ENCODE assay signal across 13 mouse cellular contexts in the genomic region with DNA sequence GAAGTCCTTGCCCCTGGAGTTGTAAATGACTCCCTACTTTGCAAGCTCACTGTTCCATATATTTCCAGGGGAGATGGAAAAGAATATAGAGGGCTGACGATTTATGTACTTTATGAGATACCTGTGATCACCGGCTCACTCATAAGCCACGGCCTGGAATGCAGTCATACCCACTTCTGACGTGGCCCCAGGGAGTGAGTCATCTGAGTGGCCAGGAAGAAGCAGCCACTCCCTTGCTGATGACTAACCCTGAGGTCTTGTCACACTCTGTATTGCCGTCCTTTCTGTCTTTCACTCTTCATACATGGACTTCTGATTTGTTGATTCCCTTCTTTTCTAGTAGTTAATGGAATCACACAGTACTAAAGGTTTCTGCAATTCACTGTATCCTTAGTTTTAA.
A peak's percentile ranks its signal among the peaks of the same experiment; 100 is the strongest.
DNase-seq lines count a peak whose midpoint lies in the region; ATAC-seq lines count a peak whose summit lies in the region.
"Had no signal": no experiment of that assay in that cellular context is flagged by ENCODE, and none has a peak within 500 bp of the region (broad histone marks: within the 10 kb centered on the region; RNA-seq: fewer than 3 reads in every experiment).

No protein-coding gene starts in this region.

- no peak overlapping the region for H3K4me3 ChIP-seq in intestine, embryonic 14.5 days (ENCODE audit: low read depth, low read length)
- no peak overlapping the region for H3K4me3 ChIP-seq in midbrain, embryonic 14.5 days (replicated peaks; ENCODE audit: low read depth, low read length)
- H3K4me3 ChIP-seq in forebrain, embryonic 10.5 days: no peak overlapping the region
- H3K4me3 ChIP-seq: heart, embryonic 15.5 days; lung, embryonic 15.5 days had no signal

- H3K36me3 ChIP-seq in intestine, embryonic 14.5 days (ENCODE audit: control insufficient read depth, insufficient read depth, low read length): no peaks in the 10 kb centered on the region
- no peaks in the 10 kb centered on the region for H3K36me3 ChIP-seq in midbrain, embryonic 14.5 days (ENCODE audit: control insufficient read depth, insufficient read depth, low read length)
- H3K36me3 ChIP-seq in forebrain, embryonic 10.5 days (replicated peaks): no peaks in the 10 kb centered on the region
- H3K36me3 ChIP-seq: heart, embryonic 15.5 days; lung, embryonic 15.5 days had no signal

- H3K27me3 ChIP-seq in intestine, embryonic 14.5 days (replicated peaks; ENCODE audit: control insufficient read depth, insufficient read depth, low read length): no peaks in the 10 kb centered on the region
- no peaks in the 10 kb centered on the region for H3K27me3 ChIP-seq in midbrain, embryonic 14.5 days (ENCODE audit: control insufficient read depth, insufficient read depth, low read length)
- no peaks in the 10 kb centered on the region for H3K27me3 ChIP-seq in forebrain, embryonic 10.5 days (ENCODE audit: poor library complexity, severe bottlenecking)
- H3K27me3 ChIP-seq: heart, embryonic 15.5 days; lung, embryonic 15.5 days had no signal

- no peak overlapping the region for H3K27ac ChIP-seq in intestine, embryonic 14.5 days (ENCODE audit: low read depth)
- H3K27ac ChIP-seq in midbrain, embryonic 14.5 days (replicated peaks; ENCODE audit: low read depth, low read length): no peak overlapping the region
- no peak overlapping the region for H3K27ac ChIP-seq in forebrain, embryonic 10.5 days
- H3K27ac ChIP-seq: heart, embryonic 15.5 days; lung, embryonic 15.5 days had no signal

- ATAC-seq in intestine, embryonic 14.5 days (replicated peaks; ENCODE audit: low FRiP score, low TSS enrichment, low read depth): peak; percentile 89
- ATAC-seq in megakaryocyte-erythroid progenitor cell, adult 5-6 weeks (replicated peaks; ENCODE audit: low FRiP score, low TSS enrichment, poor library complexity, severe bottlenecking): no peak
- no peak for ATAC-seq in midbrain, embryonic 14.5 days (ENCODE audit: low FRiP score, low TSS enrichment)
- ATAC-seq: CD4-positive, CD25-positive, alpha-beta regulatory T cell, adult 4 months had no signal

- peak; percentile 33 to 74 for DNase-seq in urinary bladder, adult 18-20 months (ENCODE audit: low spot score in 2 of 2)
- no peak for DNase-seq in urinary bladder, postnatal 10 days (ENCODE audit: low spot score)
- peak; percentile 57 for DNase-seq in intestine, embryonic 14.5 days (ENCODE audit: low spot score)
- DNase-seq in lung, postnatal 4 days: peak; percentile 22 to 53
- peak; percentile 62 to 67 for DNase-seq in urinary bladder, postnatal 36 days (ENCODE audit: low spot score in 2 of 2)
- no peak for DNase-seq in midbrain, embryonic 14.5 days
- no peak for DNase-seq in forebrain, embryonic 10.5 days (ENCODE audit: extremely low spot score, low spot score)
- DNase-seq: gastrocnemius, postnatal 10 days; layer of hippocampus, adult 9-11 months had no signal

- no peak overlapping the region for H3K9ac ChIP-seq in intestine, embryonic 14.5 days (ENCODE audit: low read length)
- H3K9ac ChIP-seq in midbrain, embryonic 14.5 days (replicated peaks; ENCODE audit: low read length): no peak overlapping the region
- H3K9ac ChIP-seq: heart, embryonic 15.5 days; lung, embryonic 15.5 days had no signal

- no peaks in the 10 kb centered on the region for H3K4me1 ChIP-seq in intestine, embryonic 14.5 days (replicated peaks; ENCODE audit: control insufficient read depth, insufficient read depth, low read length)
- no peaks in the 10 kb centered on the region for H3K4me1 ChIP-seq in midbrain, embryonic 14.5 days (ENCODE audit: control insufficient read depth, insufficient read depth, low read length)
- no peaks in the 10 kb centered on the region; the same call in 1 of the 2 replicates for H3K4me1 ChIP-seq in forebrain, embryonic 10.5 days
- H3K4me1 ChIP-seq: heart, embryonic 15.5 days; lung, embryonic 15.5 days had no signal

- no peaks in the 10 kb centered on the region for H3K9me3 ChIP-seq in intestine, embryonic 14.5 days (ENCODE audit: control insufficient read depth, low read length)
- no peaks in the 10 kb centered on the region for H3K9me3 ChIP-seq in midbrain, embryonic 14.5 days (ENCODE audit: control insufficient read depth, low read length)
- no peaks in the 10 kb centered on the region for H3K9me3 ChIP-seq in forebrain, embryonic 10.5 days
- H3K9me3 ChIP-seq: heart, embryonic 15.5 days; lung, embryonic 15.5 days had no signal

- no peak overlapping the region for H3K4me2 ChIP-seq in intestine, embryonic 14.5 days (ENCODE audit: low read length)
- H3K4me2 ChIP-seq in midbrain, embryonic 14.5 days (ENCODE audit: low read length): no peak overlapping the region
- H3K4me2 ChIP-seq: heart, embryonic 15.5 days; lung, embryonic 15.5 days had no signal

- 55% methylated on average over 5 of the region's 5 CpGs for WGBS in intestine, embryonic 14.5 days
- 81% methylated on average over 5 of the region's 5 CpGs for WGBS in midbrain, embryonic 14.5 days
- WGBS in forebrain, embryonic 10.5 days: 76% methylated on average over 5 of the region's 5 CpGs

Comparison
In these comparisons a context has a peak if more than half of its experiments do, and no peak if none do; other contexts are left out.
1. DNase-seq: peak in urinary bladder, adult 18-20 months (2 of 2), intestine, embryonic 14.5 days (single experiment), lung, postnatal 4 days (2 of 2) and urinary bladder, postnatal 36 days (2 of 2); none in urinary bladder, postnatal 10 days (single experiment), midbrain, embryonic 14.5 days (single experiment) and forebrain, embryonic 10.5 days (single experiment).